Mouse (Mus musculus): ENCODE results near the gene P2ry1. TPM values are rescaled to one million over a fixed set of nuclear protein-coding genes. Genes with fewer than 3 reads are reported as not detected.

P2ry1 gene
- 1 to 10 TPM; 3.3 to 3.7 TPM for total RNA-seq (2021)
- long read RNA-seq, experiment 1, transcript P2ry1-203 (1 exons, 2,203 nt), result major isoform, 6 of 8 reads
- long read RNA-seq, experiment 1, partial matches to known transcripts, result 0 of 8 reads
- long read RNA-seq, experiment 1, other reads (novel, unspliced or antisense), result 1 of 8 reads
- long read RNA-seq, experiment 2, partial matches to known transcripts, result 0 of 2 reads
- long read RNA-seq, experiment 2, other reads (novel, unspliced or antisense), result 0 of 2 reads

DNA sequence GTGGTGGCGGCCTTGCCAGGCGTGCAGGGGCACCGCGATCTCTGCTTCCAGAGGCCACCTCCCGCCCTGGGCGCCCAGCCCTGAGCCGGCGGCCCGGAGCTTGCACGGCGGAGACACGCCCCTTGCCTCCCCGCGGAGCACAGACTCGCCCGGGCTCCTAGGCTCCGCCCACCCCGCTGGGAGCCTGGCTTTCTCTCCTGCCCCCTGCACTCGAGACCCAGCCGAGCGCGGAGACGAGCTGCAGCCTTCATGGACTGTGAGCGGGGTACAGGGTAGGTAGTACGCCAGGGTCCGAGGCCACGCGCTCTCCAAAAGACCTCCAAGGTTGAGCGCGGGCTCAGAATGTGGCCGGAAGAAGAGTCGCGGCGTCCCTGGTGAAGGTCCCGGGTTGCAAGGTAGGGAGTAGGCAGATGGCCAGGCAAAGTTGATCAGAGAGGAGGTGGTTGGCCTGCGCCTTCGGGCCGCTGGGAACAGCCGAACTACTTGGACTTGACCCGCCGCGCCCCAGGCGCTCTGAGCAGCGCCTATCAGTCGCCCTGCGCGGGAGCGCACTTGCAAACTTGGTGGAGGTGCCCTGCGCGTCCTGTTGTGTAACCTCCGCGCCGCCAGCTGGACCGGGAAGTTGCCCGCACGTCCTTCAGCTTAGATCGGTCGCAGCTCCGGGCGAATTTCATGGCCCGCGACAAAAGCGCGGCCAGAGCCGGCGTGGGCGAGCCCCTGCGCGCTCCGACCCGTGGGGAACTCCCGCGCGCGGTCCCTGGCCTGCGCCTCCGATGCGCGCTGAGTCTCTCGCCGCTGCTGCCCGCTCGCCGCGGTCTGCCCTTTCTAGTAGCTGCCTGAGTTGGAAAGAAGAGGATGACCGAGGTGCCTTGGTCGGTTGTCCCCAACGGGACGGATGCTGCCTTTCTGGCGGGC, at the start of gene P2ry1:
TSS of gene P2ry1 (plus strand) at position 209 of the 915 bp plus-strand sequence.
- intact Hi-C loops (cut with DNase I), result no loop called here
- TF ChIP-seq CTCF (IDR thresholded peaks at IDR 0.05), result no peak
- H3K27ac ChIP-seq, result no peak within 1 kb of the TSS
- peak within 1 kb of the TSS; percentile 71 for H3K4me3 ChIP-seq
- DNase-seq (ENCODE audit: extremely low spot score in 1 of 2, low spot score in 2 of 2), result peak; percentile 58 to 66

DNA sequence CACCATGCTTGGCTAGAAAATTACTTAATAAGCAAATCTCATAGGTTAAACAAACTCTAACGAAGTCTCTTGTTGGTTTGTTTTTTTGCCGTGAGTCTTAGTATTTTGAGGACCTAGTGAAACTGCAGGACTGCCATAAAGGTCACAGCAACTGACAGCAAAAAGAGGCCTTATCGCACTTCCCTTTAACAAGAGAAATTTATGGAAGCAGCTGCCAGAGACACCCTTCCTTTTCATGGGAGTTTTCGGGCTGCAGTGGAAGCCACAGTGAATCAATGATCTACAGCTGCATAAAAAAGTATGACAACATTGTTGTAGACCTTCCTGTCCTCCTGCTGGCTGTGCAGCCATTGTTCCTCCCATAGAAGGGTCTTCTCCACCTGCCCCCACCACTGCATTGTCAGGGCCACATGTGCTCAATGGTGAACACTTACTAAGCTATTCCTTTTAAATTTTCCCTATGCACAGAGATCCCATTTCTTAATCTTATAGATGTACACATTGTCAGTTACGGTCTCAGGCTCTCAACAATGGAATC, 49.3 kb upstream of the P2ry1 start:
- no peak overlapping the region for H3K27ac ChIP-seq
- DNase-seq (ENCODE audit: extremely low spot score in 1 of 2, low spot score in 2 of 2), result no peak
- no peak overlapping the region for H3K4me3 ChIP-seq
- TF ChIP-seq CTCF (IDR thresholded peaks at IDR 0.05), result no peak
- intact Hi-C loops (cut with DNase I), result no loop called here

DNA sequence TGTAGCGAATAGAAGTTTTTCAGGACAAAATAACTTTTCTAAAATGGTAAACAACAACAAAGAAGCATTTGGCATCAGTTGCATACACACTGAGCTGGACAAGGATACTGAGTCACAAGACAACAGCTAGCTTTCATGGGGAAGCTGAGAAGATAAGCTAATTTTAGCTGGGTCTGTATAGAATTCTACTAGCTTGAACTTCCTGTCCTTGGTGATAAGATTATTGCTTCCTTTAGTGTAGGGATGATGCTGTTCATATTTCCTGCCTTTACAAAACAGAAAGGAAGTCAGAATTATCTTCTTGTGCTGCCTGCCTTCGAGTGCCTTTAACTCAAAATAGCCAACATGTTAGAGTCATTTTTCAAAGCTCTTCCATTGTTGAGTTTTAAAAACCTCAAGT, 48.5 kb upstream of the P2ry1 start:
- no peak overlapping the region for H3K4me3 ChIP-seq
- intact Hi-C loops (cut with DNase I), result no loop called here
- no peak overlapping the region for H3K27ac ChIP-seq
- TF ChIP-seq CTCF (IDR thresholded peaks at IDR 0.05), result no peak
- DNase-seq (ENCODE audit: extremely low spot score in 1 of 2, low spot score in 2 of 2), result no peak

DNA sequence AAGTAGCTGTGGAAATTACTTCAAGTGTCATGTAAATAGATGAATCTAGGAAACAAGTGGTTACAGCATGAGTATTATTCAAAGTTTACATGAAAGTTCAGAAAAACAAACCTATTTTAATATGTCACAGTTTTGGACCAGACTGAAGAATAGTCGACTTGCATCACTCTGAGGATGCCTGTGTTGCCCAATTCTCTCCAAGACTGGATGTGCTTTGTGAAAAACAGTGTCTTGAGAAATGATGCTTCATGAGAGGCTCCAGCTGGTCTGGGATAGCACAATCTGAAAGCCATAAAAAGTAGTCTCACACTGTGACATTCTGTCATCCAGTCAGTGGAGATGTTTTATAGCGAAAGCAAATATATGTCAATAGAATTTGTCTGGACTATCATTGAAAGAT, 43.8 kb upstream of the P2ry1 start:
- no peak overlapping the region for H3K4me3 ChIP-seq
- TF ChIP-seq CTCF (IDR thresholded peaks at IDR 0.05), result no peak
- intact Hi-C loops (cut with DNase I), result no loop called here
- DNase-seq (ENCODE audit: extremely low spot score in 1 of 2, low spot score in 2 of 2), result no peak
- no peak overlapping the region for H3K27ac ChIP-seq

DNA sequence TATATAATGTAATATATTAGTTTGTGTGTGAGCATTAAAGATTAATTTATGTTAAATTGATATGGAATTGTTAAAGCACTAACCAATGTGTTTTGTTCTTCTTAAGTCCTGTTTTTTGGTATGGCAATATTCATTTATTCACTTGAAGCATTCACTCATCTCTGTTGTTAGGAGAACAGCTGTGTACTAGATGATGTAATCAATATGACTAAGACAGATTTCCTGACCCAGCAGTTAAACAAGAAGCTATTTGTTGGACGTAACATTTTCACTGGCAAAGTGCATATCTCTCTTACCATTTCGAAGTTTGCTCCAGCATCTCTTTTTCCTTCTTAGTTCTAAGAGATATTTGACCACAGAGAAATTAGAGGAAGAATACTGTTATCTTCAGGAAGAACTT, 37.5 kb upstream of the P2ry1 start:
- no peak for TF ChIP-seq CTCF (IDR thresholded peaks at IDR 0.05)
- H3K4me3 ChIP-seq, result no peak overlapping the region
- DNase-seq (ENCODE audit: extremely low spot score in 1 of 2, low spot score in 2 of 2), result no peak
- no peak overlapping the region for H3K27ac ChIP-seq
- intact Hi-C loops (cut with DNase I), result no loop called here

DNA sequence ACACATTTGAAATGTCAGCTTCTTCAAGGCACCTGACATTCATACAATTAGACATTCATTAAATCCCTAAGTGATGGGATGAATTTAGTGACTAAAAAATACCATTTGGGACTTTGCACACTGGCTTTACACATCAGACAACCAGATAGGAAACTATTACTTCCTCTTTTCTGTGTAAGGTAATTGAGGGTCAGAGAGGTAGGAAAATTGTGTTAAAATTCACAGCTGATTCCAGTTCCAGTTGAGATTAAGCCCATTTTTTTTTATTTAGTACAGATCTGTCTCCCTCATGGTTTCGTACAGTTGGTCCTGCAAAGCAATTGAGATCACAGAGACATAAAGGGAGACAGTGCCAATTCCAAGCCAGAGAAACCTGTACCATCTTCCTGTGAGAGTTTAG, 27.7 kb upstream of the P2ry1 start:
- no peak for TF ChIP-seq CTCF (IDR thresholded peaks at IDR 0.05)
- no peak for DNase-seq (ENCODE audit: extremely low spot score in 1 of 2, low spot score in 2 of 2)
- intact Hi-C loops (cut with DNase I), result no loop called here
- H3K27ac ChIP-seq, result no peak overlapping the region
- H3K4me3 ChIP-seq, result no peak overlapping the region

DNA sequence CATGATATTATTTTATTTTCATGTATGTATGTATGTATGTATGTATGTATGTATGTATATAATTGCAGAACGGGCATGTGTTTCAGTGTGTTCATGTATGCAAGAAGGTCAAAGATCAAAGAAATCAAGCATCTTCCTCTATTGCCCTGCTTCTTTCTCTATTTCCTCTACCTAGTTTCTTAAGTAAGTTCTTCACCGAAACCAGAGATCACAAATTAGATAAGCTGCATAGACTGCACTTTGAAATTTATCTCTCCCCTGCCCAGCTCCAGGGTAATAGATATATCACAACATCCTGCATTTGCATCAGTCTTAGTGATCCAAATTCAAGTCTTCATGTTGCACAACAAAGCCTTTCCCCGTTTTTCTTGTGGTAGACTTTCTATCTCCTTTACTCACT, 20.5 kb upstream of the P2ry1 start:
- intact Hi-C loops (cut with DNase I), result no loop called here
- no peak overlapping the region for H3K27ac ChIP-seq
- no peak for TF ChIP-seq CTCF (IDR thresholded peaks at IDR 0.05)
- H3K4me3 ChIP-seq, result no peak overlapping the region
- DNase-seq (ENCODE audit: extremely low spot score in 1 of 2, low spot score in 2 of 2), result no peak

DNA sequence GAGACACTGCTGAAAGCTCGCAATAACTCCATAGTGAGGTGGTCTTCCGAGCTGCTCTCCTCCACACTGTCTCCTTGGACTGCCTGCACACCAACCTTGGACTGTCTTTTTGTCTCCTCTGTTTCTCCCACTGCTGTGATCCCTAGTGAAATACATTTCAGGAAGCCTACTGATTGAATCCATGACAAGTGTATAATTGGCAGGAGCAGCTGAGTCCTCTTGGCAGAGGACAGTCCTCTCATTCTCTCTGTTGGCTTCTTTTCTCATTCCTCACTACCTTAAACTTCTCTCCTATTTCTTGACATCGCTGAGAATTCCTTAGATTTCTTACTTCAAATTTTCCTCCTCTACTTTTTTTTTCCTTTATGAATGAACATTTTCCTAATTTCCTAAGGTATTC, 4.5 kb upstream of the P2ry1 start:
- H3K27ac ChIP-seq, result no peak overlapping the region
- intact Hi-C loops (cut with DNase I), result no loop called here
- TF ChIP-seq CTCF (IDR thresholded peaks at IDR 0.05), result no peak
- no peak overlapping the region for H3K4me3 ChIP-seq
- no peak for DNase-seq (ENCODE audit: extremely low spot score in 1 of 2, low spot score in 2 of 2)

DNA sequence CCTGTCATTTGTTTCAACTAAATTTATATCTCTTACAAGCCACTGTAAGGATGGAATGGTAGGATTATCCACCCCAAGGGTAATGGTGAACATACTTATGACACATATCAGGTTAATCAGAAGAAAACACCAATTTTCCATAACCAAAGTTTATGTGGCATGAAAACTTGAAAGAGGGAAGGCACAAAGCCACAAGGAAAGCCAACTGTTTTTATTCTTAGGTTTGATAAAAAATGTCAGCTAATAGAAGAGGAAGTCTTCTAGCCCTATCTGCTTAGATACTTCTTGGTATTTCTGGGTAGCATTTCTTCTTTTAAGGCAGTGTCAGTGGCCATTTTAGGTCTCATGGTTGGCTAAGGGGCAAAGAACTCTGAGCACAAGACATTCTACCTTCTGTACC, 2.9 kb upstream of the P2ry1 start:
- Histone ChIP-seq H3K27ac (no peak overlapping the region), H3K4me3 (no peak overlapping the region)
- no peak for DNase-seq (ENCODE audit: extremely low spot score in 1 of 2, low spot score in 2 of 2)
- intact Hi-C loops (cut with DNase I), result no loop called here
- TF ChIP-seq CTCF (IDR thresholded peaks at IDR 0.05), result no peak

DNA sequence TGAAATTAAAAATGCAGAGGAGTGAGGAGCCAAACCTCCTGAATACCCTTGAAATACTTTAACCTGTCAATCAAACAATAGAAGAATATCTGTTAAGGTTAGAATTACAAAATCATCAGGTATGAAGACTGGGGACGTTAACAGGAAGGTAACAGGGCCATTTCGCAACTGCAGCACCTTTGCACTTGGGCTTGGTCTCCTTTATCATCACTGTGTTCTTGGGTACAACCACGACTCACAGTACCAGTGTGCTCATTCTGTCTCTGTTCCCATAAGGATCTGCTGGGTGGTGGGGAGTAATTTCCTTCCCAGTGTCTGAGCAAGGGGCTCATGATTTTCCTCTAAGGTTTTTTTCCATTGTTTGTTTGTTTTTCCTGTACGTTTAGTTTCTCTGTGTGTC, 1.8 kb upstream of the P2ry1 start:
- intact Hi-C loops (cut with DNase I), result no loop called here
- TF ChIP-seq CTCF (IDR thresholded peaks at IDR 0.05), result no peak
- no peak overlapping the region for H3K27ac ChIP-seq
- no peak for DNase-seq (ENCODE audit: extremely low spot score in 1 of 2, low spot score in 2 of 2)
- H3K4me3 ChIP-seq, result no peak overlapping the region

DNA sequence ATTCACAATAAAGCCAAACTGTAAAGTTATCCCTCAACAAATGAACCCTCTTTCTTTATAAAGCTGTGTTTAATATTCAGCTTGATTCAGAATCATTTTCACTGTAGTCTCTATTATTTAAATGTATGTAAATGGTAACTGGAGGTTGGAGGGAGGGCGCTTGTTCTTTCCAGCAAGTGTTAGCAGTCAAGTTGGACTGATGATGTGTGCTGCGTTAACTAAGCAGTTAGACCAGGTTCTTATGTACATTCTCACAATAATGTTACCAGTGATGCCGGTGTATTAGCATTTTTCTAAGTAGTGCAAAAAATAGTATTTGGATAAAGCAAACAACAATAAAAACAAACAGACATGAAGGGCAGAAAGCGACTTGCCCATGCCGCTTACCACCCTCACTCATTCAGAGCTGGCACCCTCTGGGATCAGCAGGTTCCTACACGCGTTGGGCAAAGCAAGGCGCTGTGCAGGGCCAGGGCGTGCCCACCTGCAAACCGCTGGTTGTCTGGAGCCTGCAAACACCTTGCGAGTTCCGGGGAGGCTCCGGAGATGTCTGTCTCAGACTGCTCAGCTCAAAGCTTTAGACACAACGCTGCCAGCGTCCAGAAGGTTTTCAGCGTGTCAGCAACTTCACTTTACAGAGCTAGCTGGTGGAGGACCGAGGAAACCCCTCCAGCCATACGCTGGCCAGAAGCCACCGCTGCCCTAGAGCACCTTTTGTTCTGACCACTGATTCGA, 576 bp upstream of the P2ry1 start:
- intact Hi-C loops (cut with DNase I), result no loop called here
- H3K4me3 ChIP-seq, result peak overlapping the region; percentile 71
- H3K27ac ChIP-seq, result no peak overlapping the region
- no peak for DNase-seq (ENCODE audit: extremely low spot score in 1 of 2, low spot score in 2 of 2)
- TF ChIP-seq CTCF (IDR thresholded peaks at IDR 0.05), result no peak

DNA sequence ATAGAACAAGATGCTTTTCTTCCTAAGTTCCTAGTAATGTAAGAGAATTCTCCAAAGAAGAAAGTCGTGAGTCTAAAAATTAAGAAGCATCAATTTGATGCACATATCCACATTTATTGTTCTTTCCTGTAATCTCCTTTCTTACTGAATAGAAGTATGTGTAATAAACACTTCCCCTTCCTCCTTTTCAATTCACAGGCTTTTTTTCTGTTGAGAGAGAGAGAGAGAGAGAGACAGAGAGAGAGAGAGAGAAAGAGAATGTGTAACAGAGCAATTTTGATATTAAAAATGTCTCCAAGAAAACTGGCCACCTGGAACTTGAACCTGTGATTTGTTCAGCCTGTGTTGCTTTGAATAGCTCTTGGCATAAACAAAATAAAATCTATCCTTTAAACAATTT, 2.0 kb downstream of the P2ry1 start:
- H3K4me3 ChIP-seq, result no peak overlapping the region
- intact Hi-C loops (cut with DNase I), result no loop called here
- DNase-seq (ENCODE audit: extremely low spot score in 1 of 2, low spot score in 2 of 2), result no peak

More for the DNA sequence above, 2.0 kb downstream of the P2ry1 start:
- TF ChIP-seq CTCF (IDR thresholded peaks at IDR 0.05), result no peak
- H3K27ac ChIP-seq, result no peak overlapping the region
